Mouse (Mus musculus) kidney, adult 8-10 months (tissue): ENCODE results near the gene Gm973.
"Not testable (repeated sequence)": the region's sequence is repeated elsewhere in the genome, so short reads cannot be mapped to it uniquely, and the experiment has no call there.

Experiments
- DNase-seq, 2 experiments: peaks; one replicate each; pipeline ENCODE4 v3.0.0; 2022

Gene Gm973

DNA sequence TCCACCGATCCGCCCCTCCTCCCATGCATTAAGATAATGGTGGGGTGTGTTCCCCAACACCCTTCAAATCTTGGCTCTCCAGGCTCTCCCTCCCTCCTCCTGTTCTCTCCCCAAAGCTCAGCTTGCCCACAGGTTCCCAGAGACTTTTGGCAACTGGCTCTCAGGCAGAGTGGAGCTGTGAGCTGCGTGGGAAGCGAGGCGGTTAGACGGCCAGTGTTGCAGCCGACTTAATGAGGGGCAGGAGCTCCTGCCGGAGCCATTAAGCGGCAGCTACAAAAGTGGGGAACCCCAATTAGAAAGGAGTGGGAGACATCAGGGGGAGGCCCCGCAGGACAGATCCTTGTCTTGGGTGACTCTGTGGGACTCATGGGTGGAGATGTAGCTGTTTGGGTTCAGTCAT, 76.3 kb downstream of the Gm973 start:
- DNase-seq = no peak

DNA sequence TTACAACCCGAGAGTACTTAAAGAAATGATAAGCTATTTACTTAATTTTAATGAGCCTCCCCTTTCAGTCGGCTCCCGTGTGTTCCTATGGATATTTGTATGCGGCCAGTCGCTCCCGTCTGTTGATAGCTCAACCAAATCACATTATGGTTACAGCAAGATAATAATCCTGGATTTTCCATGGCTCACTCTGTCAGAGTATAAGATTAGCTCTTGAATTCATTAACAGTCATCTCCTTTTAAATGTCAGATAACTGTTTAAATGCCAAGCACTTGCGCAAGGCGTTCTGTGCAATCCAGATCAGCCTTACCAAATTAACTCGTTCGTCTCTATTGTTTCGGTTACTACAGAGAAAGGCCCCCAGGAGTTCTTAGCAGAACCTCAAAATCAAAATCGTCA, 76.8 kb downstream of the Gm973 start:
- DNase-seq = no peak

DNA sequence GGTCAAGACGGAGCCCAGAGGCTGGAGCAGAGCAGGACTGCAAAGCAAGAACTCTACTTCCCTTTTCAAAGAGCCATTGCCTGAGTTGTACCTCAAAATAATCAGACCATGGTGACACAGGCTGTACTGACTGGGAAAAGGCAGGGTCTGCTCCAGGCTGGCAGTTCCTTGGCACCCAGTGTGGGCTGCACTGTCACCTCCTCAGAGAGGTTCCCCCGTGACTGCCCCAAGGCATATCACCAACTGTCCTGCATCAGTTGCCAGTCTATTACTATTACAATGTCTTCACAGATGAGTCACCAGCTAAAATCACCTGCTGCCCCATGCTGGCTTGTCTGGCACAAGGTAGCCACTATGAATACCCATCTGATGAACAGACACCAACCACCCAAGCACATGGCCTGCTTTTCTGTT, 77.6 kb downstream of the Gm973 start:
- no peak for DNase-seq

- DNase-seq = no peak
Measured at GRCm38 (mm10) chr1:59594586-59595266, 78.7 kb downstream of the Gm973 start.

DNA sequence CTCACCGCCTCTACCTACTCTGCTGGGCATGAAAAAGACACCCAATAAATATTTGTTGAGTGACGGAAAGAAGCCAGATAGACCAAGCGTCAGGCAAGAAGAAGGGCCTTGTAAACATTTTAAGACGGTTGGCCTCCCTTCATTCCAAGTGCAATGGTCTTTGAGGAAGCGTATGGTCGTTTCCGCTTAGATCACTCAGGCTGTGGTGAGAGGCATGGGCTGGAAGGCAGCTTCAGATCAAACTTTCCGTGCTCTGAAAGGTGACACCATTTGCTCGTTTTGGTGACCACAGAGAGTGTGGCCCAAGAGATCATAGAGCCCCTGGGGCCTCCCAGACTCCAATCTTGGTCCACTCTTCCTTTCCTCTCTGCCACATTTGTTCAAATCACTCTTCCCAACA, 79.5 kb downstream of the Gm973 start:
- no peak for DNase-seq

- DNase-seq = no peak
Measured at GRCm38 (mm10) chr1:59602531-59603416, 86.7 kb downstream of the Gm973 start.

- DNase-seq = no peak
Measured at GRCm38 (mm10) chr1:59603417-59603712, 87.3 kb downstream of the Gm973 start.

- DNase-seq = no peak
Measured at GRCm38 (mm10) chr1:59603893-59604292, 87.8 kb downstream of the Gm973 start.

GRCm38 (mm10) chr1:59606479-59606878, 90.4 kb downstream of the Gm973 start:
- DNase-seq = no peak

GRCm38 (mm10) chr1:59607071-59607470, 91.0 kb downstream of the Gm973 start:
- DNase-seq = no peak

DNA sequence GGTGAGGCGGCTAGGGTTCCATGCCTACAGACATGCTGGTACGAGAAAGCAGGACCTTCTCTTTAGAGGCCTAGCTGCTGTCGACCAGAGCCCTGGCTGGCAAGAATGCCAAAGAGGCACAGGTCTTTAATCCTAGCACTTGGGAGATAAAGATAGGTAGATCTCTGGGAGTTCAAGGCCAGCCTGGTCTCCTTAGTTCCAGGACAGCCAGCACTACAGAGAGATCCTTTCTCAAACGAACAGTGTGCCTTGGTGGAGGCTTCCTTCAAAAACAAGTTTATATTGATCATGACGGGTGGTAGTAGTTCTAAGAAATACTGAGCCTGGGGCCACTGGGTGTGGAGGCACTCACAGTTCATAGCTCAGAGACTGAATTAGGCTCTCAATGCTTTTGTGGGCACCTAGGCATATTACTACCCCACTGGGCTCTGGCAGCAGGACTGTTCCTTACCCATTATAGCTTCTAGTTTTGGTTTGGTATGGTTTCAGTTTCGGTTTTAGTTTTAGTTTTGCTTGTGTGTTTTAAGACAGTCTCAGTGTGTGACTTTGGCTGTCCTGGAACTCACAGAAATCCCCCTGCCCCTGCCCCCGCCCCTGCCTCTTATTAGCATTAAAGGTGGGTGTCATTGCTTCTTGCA, 92.2 kb downstream of the Gm973 start:
- DNase-seq = no peak

DNA sequence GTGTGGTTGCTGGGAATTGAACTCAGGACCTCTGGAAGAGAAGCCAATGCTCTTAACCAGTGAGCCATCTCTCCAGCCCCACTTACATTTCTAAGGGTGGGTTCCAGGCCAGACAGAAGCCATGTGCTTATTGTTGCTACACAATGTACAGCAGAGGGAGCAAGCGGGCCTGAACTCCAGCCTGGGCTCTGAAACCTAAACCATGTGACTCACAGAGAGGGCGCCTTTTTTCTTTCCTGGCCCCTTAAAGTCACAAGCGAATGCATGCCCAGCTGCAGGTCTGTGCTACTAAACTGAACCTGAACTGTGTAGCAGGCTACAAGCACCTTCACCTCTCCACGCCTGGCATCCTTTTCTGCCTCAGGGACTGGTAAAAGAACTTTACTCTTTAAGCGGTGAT, 92.9 kb downstream of the Gm973 start:
- DNase-seq = no peak

GRCm38 (mm10) chr1:59609458-59609857, 93.4 kb downstream of the Gm973 start:
- no peak for DNase-seq

GRCm38 (mm10) chr1:59609896-59610295, 93.8 kb downstream of the Gm973 start:
- peak; percentile 47 to 52 for DNase-seq

- no peak for DNase-seq
Measured at GRCm38 (mm10) chr1:59610929-59611328, 94.9 kb downstream of the Gm973 start.

- DNase-seq = peak; percentile 13 to 61
Measured at GRCm38 (mm10) chr1:59613795-59614194, 97.7 kb downstream of the Gm973 start.

DNA sequence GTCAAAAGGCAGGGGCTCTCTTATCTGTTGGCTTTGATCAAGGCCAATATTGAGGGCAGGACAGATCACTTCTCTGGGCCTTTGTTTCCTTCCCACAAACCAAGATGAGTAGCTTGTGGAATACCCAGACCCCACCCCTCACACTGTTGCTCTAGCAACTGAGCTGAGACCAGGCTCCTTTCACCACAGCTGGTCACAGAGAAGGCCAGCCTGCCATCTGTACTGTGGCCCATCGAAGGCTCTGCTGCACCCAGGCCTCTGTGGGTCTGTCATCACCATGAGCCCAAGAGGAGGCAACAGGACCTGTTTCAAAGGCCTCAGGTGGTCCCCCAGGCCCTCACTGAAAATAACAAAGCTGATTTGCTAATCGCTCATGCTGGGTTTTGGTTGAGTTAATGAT, 99.0 kb downstream of the Gm973 start:
- DNase-seq = no peak

DNA sequence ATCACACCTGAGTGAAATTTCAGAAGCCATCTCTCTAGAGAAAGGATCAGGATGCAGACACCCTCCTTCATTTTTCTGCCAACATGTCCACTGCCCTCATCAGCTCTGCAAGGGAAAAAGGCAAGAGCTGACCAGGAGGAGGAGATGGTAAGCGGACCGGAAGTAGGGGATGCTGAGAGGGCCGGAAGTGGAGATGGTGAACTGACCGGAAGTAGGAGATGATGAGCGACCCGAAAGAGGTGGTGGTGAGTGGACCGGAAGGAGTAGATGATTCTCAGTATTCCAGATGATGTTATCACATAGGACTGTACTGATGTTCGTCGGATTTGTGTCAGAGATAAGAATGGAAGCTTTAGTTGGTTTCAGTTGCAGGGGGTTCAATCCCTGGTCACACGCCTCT, 103.1 kb downstream of the Gm973 start:
- DNase-seq = no peak

GRCm38 (mm10) chr1:59623325-59624017, 107.4 kb downstream of the Gm973 start:
- peak; percentile 55 to 67 for DNase-seq

DNA sequence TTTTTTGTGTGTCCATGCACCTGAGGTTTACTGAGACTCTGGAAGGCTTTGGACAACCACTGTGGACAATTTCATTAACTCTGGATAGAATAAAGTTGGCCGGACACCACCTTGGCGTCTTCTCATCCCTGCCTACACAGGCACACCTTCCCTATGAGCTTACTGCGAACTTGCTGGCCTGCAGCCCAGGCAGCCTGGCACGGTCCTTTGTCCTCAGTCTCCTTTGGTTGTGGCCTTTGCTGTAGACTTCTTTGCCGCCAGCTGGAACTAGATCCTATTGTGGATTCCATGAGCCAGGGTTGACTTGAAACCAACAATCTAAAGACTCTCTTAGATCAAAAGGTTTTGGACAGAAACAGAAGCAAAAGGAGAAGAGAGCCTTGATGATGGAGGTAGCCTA, 109.3 kb downstream of the Gm973 start:
- no peak for DNase-seq

DNA sequence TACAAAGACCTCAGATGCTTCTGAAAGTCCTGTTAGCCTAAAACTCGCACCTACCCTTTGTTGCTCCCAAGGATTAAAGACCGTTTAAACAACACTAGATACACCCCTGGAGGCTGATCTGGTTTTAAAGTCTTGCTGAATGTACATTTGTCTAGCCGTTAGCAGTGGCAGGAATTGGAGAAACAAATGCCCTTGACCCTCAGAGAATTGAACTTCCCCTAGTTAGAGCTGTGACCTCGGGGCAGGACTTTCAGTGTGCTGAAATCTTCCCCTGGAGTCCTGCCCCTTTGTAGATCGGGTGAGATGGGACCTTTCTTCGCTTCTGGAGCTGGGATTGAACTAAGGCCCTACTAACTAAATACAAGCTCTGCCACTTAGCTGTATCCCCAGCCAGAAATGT, 113.1 kb downstream of the Gm973 start:
- no peak for DNase-seq

GRCm38 (mm10) chr1:59630356-59630755, 114.3 kb downstream of the Gm973 start:
- not testable (repeated sequence) for DNase-seq

DNA sequence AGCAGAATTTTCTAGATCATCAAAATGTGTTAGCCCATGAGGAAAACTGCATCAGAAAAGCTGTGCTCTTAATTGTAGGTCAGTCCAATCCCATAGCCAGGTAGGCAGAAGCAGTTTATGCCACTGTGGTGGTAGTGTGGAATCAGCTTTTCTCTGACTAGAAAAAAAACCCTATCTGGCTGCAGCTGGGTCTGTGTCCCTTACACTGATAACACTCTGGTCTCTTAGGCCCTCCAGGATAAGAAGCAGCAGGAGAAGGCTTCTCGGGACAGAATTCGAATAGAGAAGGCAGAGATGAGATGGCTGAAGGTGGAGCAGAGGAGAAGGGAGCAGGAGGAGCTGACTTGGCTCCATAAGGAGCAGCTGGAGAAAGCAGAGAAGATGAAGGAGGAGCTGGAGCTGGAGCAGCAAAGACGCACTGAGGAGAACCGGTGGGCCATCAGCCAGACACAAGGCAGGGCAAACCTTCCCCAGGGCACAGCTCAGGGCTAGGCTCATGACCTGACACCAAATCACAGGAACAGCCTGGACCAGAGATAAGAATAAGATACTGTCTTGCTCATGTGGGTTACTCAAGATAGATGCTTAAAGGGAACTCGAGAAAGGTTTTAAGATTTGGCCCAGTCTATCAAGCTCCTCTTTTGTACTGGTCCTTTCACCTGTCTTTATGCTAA, 116.1 kb downstream of the Gm973 start:
- DNase-seq = no peak
